Mouse (Mus musculus): ENCODE results near the gene Cntn1.

GRCm38 (mm10) chr15:92042538-92042937, 8.4 kb upstream of the Cntn1 start:
- TF ChIP-seq CTCF (IDR thresholded peaks at IDR 0.05; ENCODE audit: low read depth) (no peak), EP300 (optimal IDR thresholded peaks at IDR 0.05) (no peak)
